Mouse (Mus musculus): Measurements from ENCODE around the gene Rab3b. TPM values are rescaled to one million over a fixed set of nuclear protein-coding genes. Genes with fewer than 3 reads are reported as not detected.

The Rab3b gene
- polyA plus RNA-seq, 1 experiment from 2014 or later: 27.7 TPM

DNA sequence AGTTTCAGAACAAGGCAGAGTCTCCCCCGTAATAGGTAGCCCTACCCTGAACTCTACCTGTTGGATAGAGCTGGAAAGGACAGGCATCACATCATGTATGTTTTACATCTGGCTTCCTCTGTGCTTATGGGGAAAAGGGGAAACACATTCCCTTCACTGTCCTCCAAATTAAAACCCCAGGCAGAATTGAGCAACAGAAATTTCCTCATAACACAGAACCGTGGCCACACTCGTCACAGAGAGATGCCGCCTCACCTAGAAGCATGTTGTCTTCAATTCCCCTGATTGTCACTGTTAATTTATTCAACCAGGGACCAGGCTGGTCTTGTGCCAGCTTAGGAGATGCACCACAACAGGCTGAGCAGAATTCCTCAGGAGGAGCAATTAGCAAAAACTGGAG is 72.8 kb downstream of the Rab3b start:
- no peak overlapping the region for H3K9ac ChIP-seq (ENCODE audit: low read length)
- no peak overlapping the region for H3K27ac ChIP-seq (ENCODE audit: low read depth, low read length)

DNA sequence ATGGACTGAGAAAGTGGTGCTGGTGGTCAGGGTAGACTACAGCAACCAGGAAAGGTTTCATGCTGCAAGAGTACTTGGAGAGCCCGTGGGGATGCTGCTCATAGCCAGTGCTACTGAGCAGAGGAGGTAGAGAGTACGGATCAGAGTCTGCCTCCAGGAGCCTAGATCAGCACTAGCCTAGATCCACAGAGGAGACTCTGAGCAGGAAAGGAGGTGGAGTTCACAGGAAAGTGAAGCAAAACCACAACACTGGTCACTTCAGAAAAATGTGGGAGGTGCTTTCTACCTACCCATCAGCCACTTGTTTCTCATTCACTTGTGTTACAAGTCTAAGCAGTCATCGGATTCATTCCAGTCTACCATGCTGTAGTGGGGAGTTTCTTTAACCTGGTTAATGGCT is 80.8 kb downstream of the Rab3b start:
- no peak overlapping the region for H3K9ac ChIP-seq (ENCODE audit: low read length)
- no peaks in the 10 kb centered on the region for H3K4me1 ChIP-seq (ENCODE audit: control insufficient read depth, insufficient read depth, low read length)
- no peaks in the 10 kb centered on the region for H3K36me3 ChIP-seq (ENCODE audit: control insufficient read depth, insufficient read depth, low read length)
- H3K4me3 ChIP-seq (ENCODE audit: low read depth, low read length): no peak overlapping the region
- H3K4me2 ChIP-seq (ENCODE audit: low read depth): no peak overlapping the region
- H3K27ac ChIP-seq (ENCODE audit: low read depth, low read length): no peak overlapping the region
- H3K9me3 ChIP-seq (ENCODE audit: control insufficient read depth, low read length): no peaks in the 10 kb centered on the region
- ATAC-seq (ENCODE audit: insufficient read depth, low FRiP score, low TSS enrichment): no peak
- DNase-seq (ENCODE audit: low spot score): no peak
- WGBS: 89% methylated on average over 3 of the region's 3 CpGs
- H3K27me3 ChIP-seq (ENCODE audit: control insufficient read depth, insufficient read depth, low read length): no peaks in the 10 kb centered on the region

More for the DNA sequence above, 72.8 kb downstream of the Rab3b start:
- Histone ChIP-seq H3K4me1 (ENCODE audit: control insufficient read depth, insufficient read depth, low read length) (no peaks in the 10 kb centered on the region), H3K27me3 (ENCODE audit: control insufficient read depth, insufficient read depth, low read length) (no peaks in the 10 kb centered on the region), H3K4me2 (ENCODE audit: low read depth) (no peak overlapping the region), H3K4me3 (ENCODE audit: low read depth, low read length) (no peak overlapping the region), H3K9me3 (ENCODE audit: control insufficient read depth, low read length) (no peaks in the 10 kb centered on the region), H3K36me3 (ENCODE audit: control insufficient read depth, insufficient read depth, low read length) (no peaks in the 10 kb centered on the region)
- WGBS: 90% methylated on average over 4 of the region's 4 CpGs
- DNase-seq (ENCODE audit: low spot score): no peak
- no peak for ATAC-seq (ENCODE audit: insufficient read depth, low FRiP score, low TSS enrichment)

DNA sequence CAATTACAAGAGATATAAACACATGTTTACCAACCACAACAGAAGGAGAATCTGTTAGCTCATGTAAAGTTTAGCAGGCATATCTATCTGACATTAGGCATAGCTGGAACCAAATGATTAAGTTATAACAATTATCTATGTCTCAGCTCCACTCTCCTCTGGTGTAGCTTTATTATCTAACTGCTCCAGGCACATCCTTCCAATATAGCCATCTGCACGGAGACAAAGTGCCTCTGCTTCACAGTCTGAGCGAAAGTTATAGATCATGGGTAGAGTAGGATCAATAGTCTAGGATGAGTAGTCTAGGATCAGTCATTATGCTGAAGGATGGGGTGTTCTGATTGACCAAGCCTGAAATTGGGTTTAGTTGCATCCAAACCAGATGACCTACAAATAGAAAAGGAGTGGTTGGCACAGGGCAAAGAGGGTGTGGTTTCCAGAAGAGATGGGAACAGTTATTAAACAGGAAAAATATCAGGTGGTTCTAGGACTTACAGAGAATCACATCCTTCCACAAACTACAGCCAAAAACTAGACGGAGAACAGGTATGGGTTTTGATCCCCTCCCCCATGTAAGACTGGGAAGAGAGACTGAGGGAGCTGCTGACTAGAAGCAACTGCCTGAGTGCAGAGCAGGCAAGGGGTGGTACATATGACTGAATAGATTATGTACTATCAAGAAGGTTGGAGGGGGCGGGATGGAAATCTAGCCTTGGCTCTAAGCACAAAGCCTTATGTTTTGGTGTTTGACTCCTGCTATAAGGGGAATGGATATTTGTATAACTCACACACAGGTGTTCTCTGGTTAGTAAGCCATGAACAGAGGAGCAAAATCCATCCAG is 82.0 kb downstream of the Rab3b start:
- no peaks in the 10 kb centered on the region for H3K9me3 ChIP-seq (ENCODE audit: control insufficient read depth, low read length)
- ATAC-seq (ENCODE audit: insufficient read depth, low FRiP score, low TSS enrichment) (no peak), DNase-seq (ENCODE audit: low spot score) (no peak)
- no peaks in the 10 kb centered on the region for H3K4me1 ChIP-seq (ENCODE audit: control insufficient read depth, insufficient read depth, low read length)
- H3K27ac ChIP-seq (ENCODE audit: low read depth, low read length): no peak overlapping the region
- no peak overlapping the region for H3K4me2 ChIP-seq (ENCODE audit: low read depth)
- WGBS: 81% methylated on average over 4 of the region's 4 CpGs
- H3K27me3 ChIP-seq (ENCODE audit: control insufficient read depth, insufficient read depth, low read length): no peaks in the 10 kb centered on the region
- no peak overlapping the region for H3K9ac ChIP-seq (ENCODE audit: low read length)
- no peak overlapping the region for H3K4me3 ChIP-seq (ENCODE audit: low read depth, low read length)
- no peaks in the 10 kb centered on the region for H3K36me3 ChIP-seq (ENCODE audit: control insufficient read depth, insufficient read depth, low read length)

DNA sequence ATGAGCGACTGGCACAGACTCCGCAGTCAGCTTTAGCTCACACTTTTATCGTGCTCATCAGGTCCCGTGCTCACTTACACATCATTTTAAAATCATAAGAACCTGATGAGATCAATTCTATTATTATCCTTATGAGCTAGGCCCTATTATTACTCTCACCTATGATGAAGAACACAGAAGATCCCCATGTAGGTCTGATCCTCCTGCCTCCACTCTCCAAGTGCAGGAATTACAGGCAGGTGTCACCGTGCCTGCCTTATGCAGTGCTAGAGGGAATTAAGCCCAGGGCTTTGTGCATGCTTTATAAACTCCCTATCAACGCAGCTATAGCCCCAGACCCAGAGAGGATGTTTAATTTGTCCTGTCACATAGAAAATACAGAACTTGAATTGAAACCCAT is 84.2 kb downstream of the Rab3b start:
- no peak for DNase-seq (ENCODE audit: low spot score)
- ATAC-seq (ENCODE audit: insufficient read depth, low FRiP score, low TSS enrichment): no peak
- Histone ChIP-seq H3K9me3 (ENCODE audit: control insufficient read depth, low read length) (no peaks in the 10 kb centered on the region), H3K27ac (ENCODE audit: low read depth, low read length) (no peak overlapping the region), H3K9ac (ENCODE audit: low read length) (no peak overlapping the region), H3K36me3 (ENCODE audit: control insufficient read depth, insufficient read depth, low read length) (no peaks in the 10 kb centered on the region), H3K27me3 (ENCODE audit: control insufficient read depth, insufficient read depth, low read length) (no peaks in the 10 kb centered on the region), H3K4me1 (ENCODE audit: control insufficient read depth, insufficient read depth, low read length) (no peaks in the 10 kb centered on the region), H3K4me2 (ENCODE audit: low read depth) (no peak overlapping the region), H3K4me3 (ENCODE audit: low read depth, low read length) (no peak overlapping the region)
- 86% methylated on average over 6 of the region's 6 CpGs for WGBS

DNA sequence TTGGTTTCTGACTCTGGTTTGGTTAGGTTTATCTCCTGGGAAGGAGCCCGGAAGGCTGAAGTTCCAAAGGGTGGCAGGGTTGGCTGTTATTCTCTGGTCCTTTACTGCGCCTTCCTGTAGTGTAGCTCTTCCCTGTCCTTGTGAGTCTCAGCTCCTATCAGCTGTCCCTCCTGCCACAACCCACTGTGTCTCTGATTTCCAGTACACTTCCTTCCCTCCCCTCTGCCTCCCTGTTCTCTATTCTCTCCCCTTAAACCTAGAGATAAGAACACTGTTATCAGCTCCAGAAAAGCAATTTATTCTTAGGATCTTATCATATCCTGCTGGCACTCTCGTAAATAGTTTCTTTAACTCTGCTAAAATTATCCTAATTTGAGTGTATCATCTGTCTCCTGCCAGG is 90.7 kb downstream of the Rab3b start:
- Histone ChIP-seq H3K4me3 (ENCODE audit: low read depth, low read length) (no peak overlapping the region), H3K27me3 (ENCODE audit: control insufficient read depth, insufficient read depth, low read length) (no peaks in the 10 kb centered on the region), H3K4me2 (ENCODE audit: low read depth) (no peak overlapping the region), H3K9ac (ENCODE audit: low read length) (no peak overlapping the region), H3K4me1 (ENCODE audit: control insufficient read depth, insufficient read depth, low read length) (no peaks in the 10 kb centered on the region), H3K9me3 (ENCODE audit: control insufficient read depth, low read length) (no peaks in the 10 kb centered on the region), H3K36me3 (ENCODE audit: control insufficient read depth, insufficient read depth, low read length) (no peaks in the 10 kb centered on the region), H3K27ac (ENCODE audit: low read depth, low read length) (no peak overlapping the region)
- 84% methylated on average over 3 of the region's 3 CpGs for WGBS
- no peak for DNase-seq (ENCODE audit: low spot score)
- ATAC-seq (ENCODE audit: insufficient read depth, low FRiP score, low TSS enrichment): no peak

DNA sequence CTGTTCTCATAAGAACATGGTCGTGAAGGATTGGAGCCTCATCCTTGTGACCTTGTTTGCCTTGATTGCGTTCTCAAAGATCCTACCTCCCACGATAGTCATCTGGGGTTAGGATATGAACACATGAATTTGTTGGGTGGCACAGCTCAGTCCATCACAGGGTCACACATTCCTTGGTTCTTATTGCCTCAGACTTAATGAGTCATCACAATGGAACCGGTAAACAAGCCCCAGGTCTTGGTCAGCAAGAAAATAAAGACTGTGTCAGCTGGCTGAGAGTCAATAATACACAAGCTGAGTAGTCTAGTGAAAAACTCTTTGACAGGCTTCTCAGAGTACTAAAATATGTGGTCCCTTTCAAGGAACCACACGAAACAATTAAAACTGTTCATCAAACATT is 92.2 kb downstream of the Rab3b start:
- Histone ChIP-seq H3K9me3 (ENCODE audit: control insufficient read depth, low read length) (no peaks in the 10 kb centered on the region), H3K4me3 (ENCODE audit: low read depth, low read length) (no peak overlapping the region), H3K4me1 (ENCODE audit: control insufficient read depth, insufficient read depth, low read length) (no peaks in the 10 kb centered on the region), H3K9ac (ENCODE audit: low read length) (no peak overlapping the region), H3K36me3 (ENCODE audit: control insufficient read depth, insufficient read depth, low read length) (no peaks in the 10 kb centered on the region), H3K27me3 (ENCODE audit: control insufficient read depth, insufficient read depth, low read length) (no peaks in the 10 kb centered on the region), H3K27ac (ENCODE audit: low read depth, low read length) (no peak overlapping the region), H3K4me2 (ENCODE audit: low read depth) (no peak overlapping the region)
- DNase-seq (ENCODE audit: low spot score) (no peak), ATAC-seq (ENCODE audit: insufficient read depth, low FRiP score, low TSS enrichment) (no peak)
- 84% methylated on average over 5 of the region's 5 CpGs for WGBS

DNA sequence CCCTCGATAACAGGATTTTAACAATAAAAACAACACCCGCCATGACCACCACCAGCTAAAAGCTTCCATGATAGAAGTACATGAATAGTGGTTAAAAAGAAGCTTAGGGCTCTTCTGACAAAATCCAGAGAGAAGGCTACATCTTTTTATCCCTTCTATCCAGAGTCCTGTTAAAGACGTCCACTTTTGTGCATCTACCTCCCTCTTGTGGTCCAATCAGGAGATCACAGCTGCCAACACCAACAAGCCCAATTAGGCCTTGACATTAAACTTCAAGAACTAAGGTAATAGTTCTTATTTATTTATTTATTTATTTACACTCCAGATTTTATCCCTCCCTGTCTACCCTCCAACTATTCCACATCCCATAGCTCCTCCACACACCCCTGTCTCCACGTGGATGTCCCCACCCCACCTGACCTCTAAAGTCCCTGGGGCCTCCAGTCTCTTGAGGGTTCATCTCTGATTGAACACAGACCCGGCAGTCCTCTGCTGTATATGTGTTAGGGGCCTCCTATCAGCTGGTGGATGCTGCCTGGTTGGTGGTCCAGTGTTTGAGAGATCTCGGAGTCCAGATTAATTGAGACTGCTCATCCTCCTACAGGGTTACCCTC is 97.7 kb downstream of the Rab3b start:
- H3K9me3 ChIP-seq (ENCODE audit: control insufficient read depth, low read length): no peaks in the 10 kb centered on the region
- no peak overlapping the region for H3K4me2 ChIP-seq (ENCODE audit: low read depth)
- WGBS: 50% methylated on average over 6 of the region's 6 CpGs
- H3K9ac ChIP-seq (ENCODE audit: low read length): no peak overlapping the region
- no peak overlapping the region for H3K4me3 ChIP-seq (ENCODE audit: low read depth, low read length)
- peak; percentile 32 for DNase-seq (ENCODE audit: low spot score)
- ATAC-seq (ENCODE audit: insufficient read depth, low FRiP score, low TSS enrichment): no peak
- no peak overlapping the region for H3K27ac ChIP-seq (ENCODE audit: low read depth, low read length)
- H3K36me3 ChIP-seq (ENCODE audit: control insufficient read depth, insufficient read depth, low read length): no peaks in the 10 kb centered on the region
- H3K4me1 ChIP-seq (ENCODE audit: control insufficient read depth, insufficient read depth, low read length): no peaks in the 10 kb centered on the region
- H3K27me3 ChIP-seq (ENCODE audit: control insufficient read depth, insufficient read depth, low read length): no peaks in the 10 kb centered on the region

DNA sequence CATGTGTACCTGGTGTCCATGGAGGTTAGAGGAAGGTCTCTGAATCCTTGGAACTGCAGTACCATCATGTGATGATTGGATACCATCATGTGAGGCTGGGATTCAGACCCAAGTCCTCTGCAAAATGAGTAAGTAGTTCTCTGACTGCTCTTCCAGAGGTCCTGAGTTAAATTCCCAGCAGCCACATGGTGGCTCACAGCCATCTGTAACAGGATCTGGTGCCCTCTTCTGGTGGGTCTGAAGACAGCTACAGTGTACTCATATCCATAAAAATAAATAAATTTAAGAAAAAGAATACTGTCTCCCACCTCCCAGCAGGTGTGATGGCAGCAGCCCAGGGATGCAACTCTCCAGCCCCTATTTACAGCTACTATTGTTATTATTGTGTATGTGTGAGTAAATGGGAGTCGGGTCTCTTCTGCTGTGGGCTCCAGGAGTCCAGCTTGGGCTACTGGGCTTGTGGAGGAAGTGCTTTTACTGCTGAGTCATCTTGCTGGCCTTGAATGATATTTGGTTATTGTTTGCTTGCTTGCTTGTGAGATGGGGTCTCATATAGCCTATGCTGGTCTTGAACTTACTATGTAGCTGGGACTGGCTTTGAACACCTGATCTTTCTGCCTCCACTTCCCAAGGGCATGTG is 108.1 kb downstream of the Rab3b start:
- Histone ChIP-seq H3K27me3 (ENCODE audit: control insufficient read depth, insufficient read depth, low read length) (no peaks in the 10 kb centered on the region), H3K4me3 (ENCODE audit: low read depth, low read length) (no peak overlapping the region), H3K4me2 (ENCODE audit: low read depth) (no peak overlapping the region), H3K9me3 (ENCODE audit: control insufficient read depth, low read length) (no peaks in the 10 kb centered on the region), H3K9ac (ENCODE audit: low read length) (no peak overlapping the region), H3K36me3 (ENCODE audit: control insufficient read depth, insufficient read depth, low read length) (no peaks in the 10 kb centered on the region), H3K4me1 (ENCODE audit: control insufficient read depth, insufficient read depth, low read length) (no peaks in the 10 kb centered on the region), H3K27ac (ENCODE audit: low read depth, low read length) (no peak overlapping the region)
- ATAC-seq (ENCODE audit: insufficient read depth, low FRiP score, low TSS enrichment) (no peak), DNase-seq (ENCODE audit: low spot score) (no peak)
- 90% methylated on average over 1 of the region's 1 CpGs for WGBS

DNA sequence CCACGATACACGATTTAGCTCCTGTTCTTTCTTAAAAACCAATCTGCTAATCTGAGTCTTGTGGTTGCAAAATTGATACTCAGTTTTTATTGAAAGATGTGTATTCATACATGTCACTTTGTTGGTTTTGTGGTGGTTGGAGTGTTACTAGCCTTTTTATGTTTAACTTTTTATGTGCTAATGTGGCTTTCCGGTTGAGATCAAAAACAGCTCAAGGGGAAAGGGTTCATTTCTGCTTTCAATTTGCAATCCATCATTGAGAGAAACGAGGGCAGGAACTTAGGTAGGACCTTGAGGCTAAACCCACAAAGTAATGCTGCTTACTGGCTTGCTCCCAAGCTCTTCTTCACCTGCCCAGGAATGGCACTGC is 108.6 kb downstream of the Rab3b start:
- Histone ChIP-seq H3K9ac (ENCODE audit: low read length) (no peak overlapping the region), H3K4me3 (ENCODE audit: low read depth, low read length) (no peak overlapping the region), H3K4me1 (ENCODE audit: control insufficient read depth, insufficient read depth, low read length) (no peaks in the 10 kb centered on the region), H3K9me3 (ENCODE audit: control insufficient read depth, low read length) (no peaks in the 10 kb centered on the region), H3K36me3 (ENCODE audit: control insufficient read depth, insufficient read depth, low read length) (no peaks in the 10 kb centered on the region), H3K27me3 (ENCODE audit: control insufficient read depth, insufficient read depth, low read length) (no peaks in the 10 kb centered on the region), H3K4me2 (ENCODE audit: low read depth) (no peak overlapping the region), H3K27ac (ENCODE audit: low read depth, low read length) (no peak overlapping the region)
- WGBS: 89% methylated on average over 4 of the region's 4 CpGs
- ATAC-seq (ENCODE audit: insufficient read depth, low FRiP score, low TSS enrichment): no peak
- no peak for DNase-seq (ENCODE audit: low spot score)
